Mouse (Mus musculus) thymus, adult 2 months (tissue): Measurements from ENCODE around the gene Gm44805. TPM values are rescaled to one million over a fixed set of nuclear protein-coding genes. Genes with fewer than 3 reads are reported as not detected.

Source experiments
- DNase-seq: peaks from one replicate; pipeline ENCODE4 v3.0.0; 2021
- H3K27ac ChIP-seq: fragments of 200-500 bp; 2 replicates; pipeline ENCODE4 v1.5.1; 2012; ENCODE audit warnings: low read length, control low read depth; ENCODE audit not compliant: control insufficient read depth, insufficient read depth
- H3K27me3 ChIP-seq: fragments of 200-500 bp; 2 replicates; pipeline ENCODE4 v1.6.1; 2012; ENCODE audit warnings: mild to moderate bottlenecking, low read length, moderate library complexity, mixed read lengths; ENCODE audit not compliant: control insufficient read depth, insufficient read depth
- H3K36me3 ChIP-seq: fragments of 200-500 bp; 2 replicates; pipeline ENCODE4 v1.6.1; 2012; ENCODE audit warnings: mild to moderate bottlenecking, low read length, moderate library complexity; ENCODE audit not compliant: control insufficient read depth, insufficient read depth
- H3K4me1 ChIP-seq: fragments of 200-500 bp; replicated peaks from 2 replicates; pipeline ENCODE4 v1.6.1; 2012; ENCODE audit warnings: low read length; ENCODE audit not compliant: control insufficient read depth, insufficient read depth
- H3K4me3 ChIP-seq: fragments of 200-500 bp; 2 replicates; pipeline ENCODE4 v1.5.1; 2012; ENCODE audit warnings: mild to moderate bottlenecking, low read length, control low read depth, moderate library complexity; ENCODE audit not compliant: control insufficient read depth, insufficient read depth
- CTCF ChIP-seq: fragments of 200-500 bp; IDR thresholded peaks from 2 replicates; pipeline ENCODE4 v1.5.1; 2012; ENCODE audit warnings: mild to moderate bottlenecking, control low read depth, low read length, moderate library complexity, borderline replicate concordance; ENCODE audit not compliant: control insufficient read depth, poor library complexity, insufficient read depth; ENCODE audit errors: extremely low read depth
- POLR2A ChIP-seq: fragments of 200-500 bp; IDR thresholded peaks from 2 replicates; pipeline ENCODE4 v1.6.1; 2012; ENCODE audit warnings: mild to moderate bottlenecking, low read length, control low read depth, moderate library complexity; ENCODE audit not compliant: control insufficient read depth, poor library complexity, insufficient read depth; ENCODE audit errors: extremely low read depth
- whole genome bisulfite sequencing: fragments of 180-500 bp; shearing (Covaris S2); methylation state at CpG from one replicate; pipeline ENCODE4 v1.1.7; 2018; 5-methylcytosine and 5-hydroxymethylcytosine counted together
- polyA plus RNA-seq: library from polyadenylated mRNA; depleted of rRNA; stranded (reverse); fragments of >200 nt; gene quantifications from 2 replicates; pipeline ENCODE4 v1.2.3, GENCODE M21; 2012

Gm44805 gene
- polyA plus RNA-seq, 1 experiment, result not detected

GRCm38 (mm10) chr7:19634591-19634990, 46.6 kb downstream of the Gm44805 start:
- H3K36me3 ChIP-seq, result peaks cover 52% of the 10 kb centered on the region

GRCm38 (mm10) chr7:19633855-19634254, 47.4 kb downstream of the Gm44805 start:
- H3K4me3 ChIP-seq, result no peak overlapping the region
- DNase-seq, result no peak
- H3K27me3 ChIP-seq, result no peaks in the 10 kb centered on the region
- peaks cover 48% of the 10 kb centered on the region for H3K36me3 ChIP-seq
- WGBS, result 69% methylated on average over 15 of the region's 15 CpGs
- TF ChIP-seq CTCF (no peak), POLR2A (no peak)
- peaks cover 4% of the 10 kb centered on the region for H3K4me1 ChIP-seq
- no peak overlapping the region for H3K27ac ChIP-seq

More at GRCm38 (mm10) chr7:19634591-19634990, 46.6 kb downstream of the Gm44805 start:
- TF ChIP-seq CTCF (no peak), POLR2A (no peak)
- no peaks in the 10 kb centered on the region for H3K27me3 ChIP-seq
- no peak overlapping the region for H3K4me3 ChIP-seq
- DNase-seq, result no peak
- WGBS, result 93% methylated on average over 2 of the region's 2 CpGs
- 0 out of 2 replicates have a peak overlapping the region, but pooled peaks have one; percentile 5 for H3K27ac ChIP-seq
- H3K4me1 ChIP-seq, result peaks cover 2% of the 10 kb centered on the region

GRCm38 (mm10) chr7:19633197-19633596, 48.0 kb downstream of the Gm44805 start:
- WGBS, result 98% methylated on average over 17 of the region's 17 CpGs
- DNase-seq, result no peak
- H3K4me1 ChIP-seq, result peaks cover 7% of the 10 kb centered on the region
- no peak overlapping the region for H3K27ac ChIP-seq
- no peak overlapping the region for H3K4me3 ChIP-seq
- no peaks in the 10 kb centered on the region for H3K27me3 ChIP-seq
- TF ChIP-seq CTCF (no peak), POLR2A (no peak)
- H3K36me3 ChIP-seq, result peaks cover 41% of the 10 kb centered on the region

GRCm38 (mm10) chr7:19632720-19633119, 48.5 kb downstream of the Gm44805 start:
- Histone ChIP-seq H3K4me1 (peaks cover 12% of the 10 kb centered on the region), H3K36me3 (peaks cover 36% of the 10 kb centered on the region), H3K27me3 (no peaks in the 10 kb centered on the region), H3K27ac (no peak overlapping the region), H3K4me3 (no peak overlapping the region)
- TF ChIP-seq POLR2A, result no peak
- DNase-seq, result no peak

GRCm38 (mm10) chr7:19632275-19632674, 48.9 kb downstream of the Gm44805 start:
- peaks cover 13% of the 10 kb centered on the region for H3K4me1 ChIP-seq
- H3K36me3 ChIP-seq, result peaks cover 32% of the 10 kb centered on the region

GRCm38 (mm10) chr7:19629361-19629734, 51.9 kb downstream of the Gm44805 start, which contains the start of gene Relb:
Gene Relb (minus strand): TSS chr7:19629438.
- 0 out of 2 replicates have a peak, but pooled peaks have one; percentile 26 for TF ChIP-seq CTCF
- no peak for TF ChIP-seq POLR2A
- Histone ChIP-seq H3K36me3 (peaks cover 14% of the 10 kb centered on the region; the same call in 1 of the 2 replicates), H3K4me3 (peak within 1 kb of the TSS; percentile 69), H3K27ac (peak within 1 kb of the TSS; percentile 53; the same call in 1 of the 2 replicates), H3K4me1 (peaks cover 13% of the 10 kb centered on the region), H3K27me3 (no peaks in the 10 kb centered on the region)
- peak; percentile 89 for DNase-seq
- under 1% methylated on average over 34 of the region's 41 CpGs for WGBS

More at GRCm38 (mm10) chr7:19632275-19632674, 48.9 kb downstream of the Gm44805 start:
- no peak for TF ChIP-seq CTCF
- no peak for TF ChIP-seq POLR2A
- no peak for DNase-seq
- H3K27me3 ChIP-seq, result no peaks in the 10 kb centered on the region
- no peak overlapping the region for H3K4me3 ChIP-seq
- H3K27ac ChIP-seq, result no peak overlapping the region
